Mouse (Mus musculus): Measurements from ENCODE around the gene Zdhhc24.

- no peak for TF ChIP-seq CTCF (IDR thresholded peaks at IDR 0.05; ENCODE audit: extremely low read depth, insufficient read depth, insufficient read length, insufficient replicate concordance)
- TF ChIP-seq POLR2A (IDR thresholded peaks at IDR 0.05; ENCODE audit: low read depth, low read length): peak; percentile 43
Measured at GRCm38 (mm10) chr19:4878405-4879323, at the start of gene Zdhhc24.
